Mouse (Mus musculus) liver (tissue): ENCODE measurements around the gene Zfp114.
A peak's percentile ranks its signal among the peaks of the same experiment; 100 is the strongest.

ENCODE experiments used
- DNase-seq: peaks from one replicate; pipeline ENCODE4 v3.0.0-alpha.2; 2020; ENCODE audit warnings: mixed read lengths

Zfp114 gene

GRCm38 (mm10) chr7:24174618-24175336, at the start of gene Zfp114:
Zfp114 (plus strand) TSS chr7:24175060.
- DNase-seq = peak; percentile 47

GRCm38 (mm10) chr7:24133425-24133995, 41.4 kb upstream of the Zfp114 start:
- no peak for DNase-seq

GRCm38 (mm10) chr7:24133996-24134828, 40.6 kb upstream of the Zfp114 start, which contains the start of gene Zfp235:
Zfp235 (plus strand) TSS chr7:24134169.
- peak; percentile 85 for DNase-seq

GRCm38 (mm10) chr7:24142566-24142965, 32.3 kb upstream of the Zfp114 start:
- DNase-seq = no peak

- peak; percentile 14 for DNase-seq
Measured at GRCm38 (mm10) chr7:24153272-24153671, 21.6 kb upstream of the Zfp114 start.

- DNase-seq = no peak
Measured at GRCm38 (mm10) chr7:24172191-24172590, 2.7 kb upstream of the Zfp114 start.

GRCm38 (mm10) chr7:24175337-24175711, 464 bp downstream of the Zfp114 start:
- no peak for DNase-seq

GRCm38 (mm10) chr7:24187611-24188010, 12.8 kb downstream of the Zfp114 start:
- DNase-seq = no peak

GRCm38 (mm10) chr7:24188901-24189570, 14.2 kb downstream of the Zfp114 start:
- DNase-seq = no peak

- DNase-seq = no peak
Measured at GRCm38 (mm10) chr7:24189571-24189944, 14.7 kb downstream of the Zfp114 start.

- DNase-seq = no peak
Measured at GRCm38 (mm10) chr7:24191361-24191760, 16.5 kb downstream of the Zfp114 start.

- no peak for DNase-seq
Measured at GRCm38 (mm10) chr7:24193157-24193556, 18.3 kb downstream of the Zfp114 start.

GRCm38 (mm10) chr7:24196961-24197360, 22.1 kb downstream of the Zfp114 start:
- no peak for DNase-seq

GRCm38 (mm10) chr7:24207488-24208261, 32.8 kb downstream of the Zfp114 start:
- DNase-seq = peak; percentile 51

- no peak for DNase-seq
Measured at GRCm38 (mm10) chr7:24208282-24208886, 33.5 kb downstream of the Zfp114 start.

- no peak for DNase-seq
Measured at GRCm38 (mm10) chr7:24210296-24210695, 35.4 kb downstream of the Zfp114 start.

GRCm38 (mm10) chr7:24211343-24211742, 36.5 kb downstream of the Zfp114 start, which contains the start of gene Zfp111:
Zfp111 (minus strand) TSS chr7:24211443.
- DNase-seq = no peak
